Mouse (Mus musculus): ENCODE results near the gene Hhex. TPM values are rescaled to one million over a fixed set of nuclear protein-coding genes. Genes with fewer than 3 reads are reported as not detected.
A peak's percentile ranks its signal among the peaks of the same experiment; 100 is the strongest.

The Hhex gene
- polyA plus RNA-seq, 1 experiment: 0.89 TPM

- TF ChIP-seq POLR2A (IDR thresholded peaks at IDR 0.05; ENCODE audit: control insufficient read depth, low read depth, low read length) (no peak), CTCF (IDR thresholded peaks at IDR 0.05; ENCODE audit: control insufficient read depth, insufficient read depth, insufficient replicate concordance, low read depth, low read length) (no peak)
- Histone ChIP-seq H3K36me3 (ENCODE audit: control insufficient read depth, insufficient read depth, low read length) (no peaks in the 10 kb centered on the region), H3K27me3 (ENCODE audit: control insufficient read depth, insufficient read depth, low read length) (no peaks in the 10 kb centered on the region), H3K4me1 (ENCODE audit: control insufficient read depth, insufficient read depth, low read length) (no peaks in the 10 kb centered on the region), H3K4me3 (ENCODE audit: control insufficient read depth, low read depth, low read length) (no peak overlapping the region), H3K27ac (ENCODE audit: control insufficient read depth, insufficient read depth, low read depth, low read length) (no peak overlapping the region)
Measured at GRCm38 (mm10) chr19:37448212-37448611, 13.6 kb downstream of the Hhex start.

GRCm38 (mm10) chr19:37449246-37449645 is 14.6 kb downstream of the Hhex start:
- no peaks in the 10 kb centered on the region for H3K36me3 ChIP-seq (ENCODE audit: control insufficient read depth, insufficient read depth, low read length)
- no peak for TF ChIP-seq CTCF (IDR thresholded peaks at IDR 0.05; ENCODE audit: control insufficient read depth, insufficient read depth, insufficient replicate concordance, low read depth, low read length)
- no peak for TF ChIP-seq POLR2A (IDR thresholded peaks at IDR 0.05; ENCODE audit: control insufficient read depth, low read depth, low read length)
- no peak overlapping the region for H3K4me3 ChIP-seq (ENCODE audit: control insufficient read depth, low read depth, low read length)
- no peak overlapping the region for H3K27ac ChIP-seq (ENCODE audit: control insufficient read depth, insufficient read depth, low read depth, low read length)
- no peaks in the 10 kb centered on the region for H3K4me1 ChIP-seq (ENCODE audit: control insufficient read depth, insufficient read depth, low read length)
- no peaks in the 10 kb centered on the region for H3K27me3 ChIP-seq (ENCODE audit: control insufficient read depth, insufficient read depth, low read length)

- H3K36me3 ChIP-seq (ENCODE audit: control insufficient read depth, insufficient read depth, low read length): no peaks in the 10 kb centered on the region
- no peak overlapping the region for H3K27ac ChIP-seq (ENCODE audit: control insufficient read depth, insufficient read depth, low read depth, low read length)
- H3K27me3 ChIP-seq (ENCODE audit: control insufficient read depth, insufficient read depth, low read length): no peaks in the 10 kb centered on the region
- no peaks in the 10 kb centered on the region for H3K4me1 ChIP-seq (ENCODE audit: control insufficient read depth, insufficient read depth, low read length)
- TF ChIP-seq POLR2A (IDR thresholded peaks at IDR 0.05; ENCODE audit: control insufficient read depth, low read depth, low read length) (no peak), CTCF (IDR thresholded peaks at IDR 0.05; ENCODE audit: control insufficient read depth, insufficient read depth, insufficient replicate concordance, low read depth, low read length) (no peak)
- no peak overlapping the region for H3K4me3 ChIP-seq (ENCODE audit: control insufficient read depth, low read depth, low read length)
Measured at GRCm38 (mm10) chr19:37455528-37455927, 20.9 kb downstream of the Hhex start.

- H3K4me3 ChIP-seq (ENCODE audit: control insufficient read depth, low read depth, low read length): no peak overlapping the region
- H3K27me3 ChIP-seq (ENCODE audit: control insufficient read depth, insufficient read depth, low read length): no peaks in the 10 kb centered on the region
- H3K27ac ChIP-seq (ENCODE audit: control insufficient read depth, insufficient read depth, low read depth, low read length): no peak overlapping the region
- H3K36me3 ChIP-seq (ENCODE audit: control insufficient read depth, insufficient read depth, low read length): no peaks in the 10 kb centered on the region
- no peaks in the 10 kb centered on the region for H3K4me1 ChIP-seq (ENCODE audit: control insufficient read depth, insufficient read depth, low read length)
- no peak for TF ChIP-seq CTCF (IDR thresholded peaks at IDR 0.05; ENCODE audit: control insufficient read depth, insufficient read depth, insufficient replicate concordance, low read depth, low read length)
- no peak for TF ChIP-seq POLR2A (IDR thresholded peaks at IDR 0.05; ENCODE audit: control insufficient read depth, low read depth, low read length)
Measured at GRCm38 (mm10) chr19:37455961-37456360, 21.4 kb downstream of the Hhex start.

GRCm38 (mm10) chr19:37458013-37458412 is 23.4 kb downstream of the Hhex start:
- TF ChIP-seq POLR2A (IDR thresholded peaks at IDR 0.05; ENCODE audit: control insufficient read depth, low read depth, low read length) (no peak), CTCF (IDR thresholded peaks at IDR 0.05; ENCODE audit: control insufficient read depth, insufficient read depth, insufficient replicate concordance, low read depth, low read length) (no peak)

GRCm38 (mm10) chr19:37466403-37466802 is 31.8 kb downstream of the Hhex start:
- no peaks in the 10 kb centered on the region for H3K36me3 ChIP-seq (ENCODE audit: control insufficient read depth, insufficient read depth, low read length)
- H3K4me1 ChIP-seq (ENCODE audit: control insufficient read depth, insufficient read depth, low read length): peaks cover 7% of the 10 kb centered on the region; the same call in 1 of the 2 replicates
- no peaks in the 10 kb centered on the region for H3K27me3 ChIP-seq (ENCODE audit: control insufficient read depth, insufficient read depth, low read length)
- no peak for TF ChIP-seq POLR2A (IDR thresholded peaks at IDR 0.05; ENCODE audit: control insufficient read depth, low read depth, low read length)
- no peak for TF ChIP-seq CTCF (IDR thresholded peaks at IDR 0.05; ENCODE audit: control insufficient read depth, insufficient read depth, insufficient replicate concordance, low read depth, low read length)
- H3K27ac ChIP-seq (ENCODE audit: control insufficient read depth, insufficient read depth, low read depth, low read length): no peak overlapping the region
- H3K4me3 ChIP-seq (ENCODE audit: control insufficient read depth, low read depth, low read length): peak overlapping the region; percentile 80

More at GRCm38 (mm10) chr19:37458013-37458412, 23.4 kb downstream of the Hhex start:
- Histone ChIP-seq H3K36me3 (ENCODE audit: control insufficient read depth, insufficient read depth, low read length) (no peaks in the 10 kb centered on the region), H3K4me1 (ENCODE audit: control insufficient read depth, insufficient read depth, low read length) (no peaks in the 10 kb centered on the region), H3K4me3 (ENCODE audit: control insufficient read depth, low read depth, low read length) (no peak overlapping the region), H3K27me3 (ENCODE audit: control insufficient read depth, insufficient read depth, low read length) (no peaks in the 10 kb centered on the region), H3K27ac (ENCODE audit: control insufficient read depth, insufficient read depth, low read depth, low read length) (no peak overlapping the region)

- H3K27ac ChIP-seq (ENCODE audit: control insufficient read depth, insufficient read depth, low read depth, low read length): no peak overlapping the region
- H3K4me3 ChIP-seq (ENCODE audit: control insufficient read depth, low read depth, low read length): peak overlapping the region; percentile 80
- no peaks in the 10 kb centered on the region for H3K27me3 ChIP-seq (ENCODE audit: control insufficient read depth, insufficient read depth, low read length)
- H3K36me3 ChIP-seq (ENCODE audit: control insufficient read depth, insufficient read depth, low read length): no peaks in the 10 kb centered on the region
- H3K4me1 ChIP-seq (ENCODE audit: control insufficient read depth, insufficient read depth, low read length): peaks cover 7% of the 10 kb centered on the region; the same call in 1 of the 2 replicates
- TF ChIP-seq CTCF (IDR thresholded peaks at IDR 0.05; ENCODE audit: control insufficient read depth, insufficient read depth, insufficient replicate concordance, low read depth, low read length) (no peak), POLR2A (IDR thresholded peaks at IDR 0.05; ENCODE audit: control insufficient read depth, low read depth, low read length) (no peak)
Measured at GRCm38 (mm10) chr19:37466978-37467377, 32.4 kb downstream of the Hhex start.
